Mouse (Mus musculus): Measurements from ENCODE around the gene Gpatch8.
A peak's percentile ranks its signal among the peaks of the same experiment; 100 is the strongest.

The Gpatch8 gene

DNA sequence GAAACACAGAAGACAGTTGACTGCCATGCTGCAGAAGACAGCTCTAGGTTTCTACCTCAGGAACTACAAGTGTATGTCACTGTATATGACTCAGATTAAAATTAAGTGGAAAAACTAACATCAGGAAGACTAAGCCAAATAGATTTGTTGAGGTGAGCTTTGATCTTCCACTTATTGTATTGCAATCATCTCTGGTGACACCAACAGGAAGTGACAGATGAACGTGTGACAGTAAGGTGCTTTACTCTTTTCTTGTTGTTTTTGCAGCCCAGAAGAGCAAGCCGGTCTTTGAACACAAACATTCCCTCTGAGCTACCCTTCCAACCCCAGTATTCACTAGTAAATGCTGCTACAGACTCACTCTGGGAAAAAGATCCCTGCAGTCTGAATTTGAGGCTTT lies 59.5 kb downstream of the Gpatch8 start:
- no peak for DNase-seq (ENCODE audit: low read depth, low spot score)

DNA sequence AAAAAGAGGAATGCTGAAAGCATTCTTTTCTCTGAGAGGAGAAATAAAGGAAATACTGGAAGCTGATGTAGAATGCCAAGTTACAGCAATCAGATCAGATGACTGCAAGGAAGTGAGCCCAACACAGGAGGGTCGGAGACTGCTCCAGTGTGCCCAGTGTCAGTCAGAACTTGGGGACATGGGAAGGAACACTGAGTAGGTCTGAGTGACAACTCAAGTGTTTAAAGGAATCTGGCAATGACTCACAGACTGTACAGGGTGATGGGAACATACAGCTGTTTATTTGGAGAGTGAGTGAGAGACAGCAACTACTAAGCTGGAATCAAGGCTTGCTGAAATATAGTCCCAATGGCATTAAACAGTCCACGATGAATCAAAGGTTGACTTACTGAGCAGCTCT lies 60.0 kb downstream of the Gpatch8 start:
- DNase-seq (ENCODE audit: low read depth, low spot score) = no peak

DNA sequence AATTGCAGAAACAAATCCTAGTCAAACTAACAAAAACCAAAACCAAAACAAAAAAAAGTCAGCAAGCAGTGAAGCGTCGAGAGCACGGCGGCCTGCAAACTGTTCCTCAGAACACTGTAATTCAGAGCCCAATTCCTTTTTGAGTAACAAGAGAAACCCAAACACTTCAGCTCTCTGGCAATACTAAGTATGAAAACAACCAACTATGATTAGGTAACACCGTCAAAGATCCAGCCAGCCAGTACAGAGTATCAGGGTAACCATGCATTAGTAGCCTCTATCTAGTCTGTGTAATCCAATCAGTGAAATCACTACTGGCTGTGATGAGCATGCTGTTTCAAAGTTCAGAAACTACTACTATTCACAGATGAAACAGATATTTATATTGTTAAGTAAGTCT lies 60.5 kb downstream of the Gpatch8 start:
- DNase-seq (ENCODE audit: low read depth, low spot score) = no peak

DNA sequence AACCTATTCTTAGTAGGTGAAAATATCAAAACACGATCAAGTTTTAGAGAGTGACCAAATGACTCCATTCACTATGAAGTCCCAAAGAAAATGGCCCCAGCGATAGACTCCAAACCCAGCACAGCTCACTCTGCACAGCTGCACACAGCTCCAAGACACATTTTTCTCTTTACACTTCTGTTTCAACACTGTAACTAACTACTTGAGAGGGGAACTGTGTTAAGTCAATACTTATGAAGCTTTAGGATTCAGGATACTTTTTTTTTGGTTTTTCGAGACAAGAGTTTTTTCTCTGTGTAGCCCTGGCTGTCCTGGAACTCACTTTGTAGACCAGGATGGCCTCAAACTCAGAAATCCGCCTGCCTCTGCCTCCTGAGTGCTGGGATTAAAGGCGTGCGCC lies 61.1 kb downstream of the Gpatch8 start:
- no peak for DNase-seq (ENCODE audit: low read depth, low spot score)

DNA sequence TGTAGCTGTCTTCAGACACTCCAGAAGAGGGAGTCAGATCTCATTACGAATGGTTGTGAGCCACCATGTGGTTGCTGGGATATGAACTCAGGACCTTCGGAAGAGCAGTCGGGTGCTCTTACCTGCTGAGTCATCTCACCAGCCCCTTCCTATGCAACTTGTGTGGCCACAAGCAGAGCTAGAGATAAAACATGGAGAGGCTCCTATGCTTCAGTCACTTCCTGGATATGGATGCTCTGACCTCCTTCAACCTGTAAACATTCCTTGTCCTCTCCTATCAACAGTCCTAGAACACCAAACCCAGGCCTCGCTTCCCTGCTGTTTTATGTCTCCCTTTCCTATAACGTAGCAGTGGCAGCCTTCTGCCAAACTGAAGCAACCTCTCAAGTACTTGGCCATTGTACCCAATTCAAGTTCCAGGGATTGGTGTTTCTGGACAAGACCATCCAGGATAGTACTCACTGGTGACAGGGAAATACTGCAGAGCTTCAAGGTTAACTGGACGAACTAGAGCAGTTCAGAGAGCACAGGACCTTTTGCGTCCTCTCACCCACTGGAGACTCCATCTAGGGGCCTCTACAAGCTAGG lies 62.0 kb downstream of the Gpatch8 start:
- no peak for DNase-seq (ENCODE audit: low read depth, low spot score)

DNA sequence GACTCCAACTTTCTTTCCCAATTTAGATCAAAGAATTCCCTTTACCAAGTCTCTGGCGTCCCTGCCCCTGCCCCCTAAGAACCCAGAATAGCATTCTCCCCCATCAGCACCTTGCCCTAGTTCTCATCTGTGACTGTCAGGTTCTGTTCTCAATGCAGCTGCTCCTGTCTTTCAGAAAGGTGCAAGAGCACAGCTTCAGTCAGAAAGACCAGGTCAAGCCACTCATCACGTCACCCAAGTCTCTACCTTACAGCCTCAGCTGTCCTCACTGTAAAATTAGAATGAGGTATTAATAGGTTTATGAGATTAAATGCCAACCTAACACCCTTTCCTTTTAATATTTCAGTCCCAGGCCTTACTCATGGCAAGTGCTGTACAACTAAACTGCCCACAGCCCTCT lies 63.0 kb downstream of the Gpatch8 start:
- peak; percentile 35 for DNase-seq (ENCODE audit: low read depth, low spot score)

GRCm38 (mm10) chr11:102487901-102488300 lies 68.3 kb downstream of the Gpatch8 start:
- DNase-seq (ENCODE audit: low read depth, low spot score) = no peak

- peak; percentile 93 for DNase-seq (ENCODE audit: low read depth, low spot score)
Observed at GRCm38 (mm10) chr11:102486733-102487386, 69.3 kb downstream of the Gpatch8 start.

DNA sequence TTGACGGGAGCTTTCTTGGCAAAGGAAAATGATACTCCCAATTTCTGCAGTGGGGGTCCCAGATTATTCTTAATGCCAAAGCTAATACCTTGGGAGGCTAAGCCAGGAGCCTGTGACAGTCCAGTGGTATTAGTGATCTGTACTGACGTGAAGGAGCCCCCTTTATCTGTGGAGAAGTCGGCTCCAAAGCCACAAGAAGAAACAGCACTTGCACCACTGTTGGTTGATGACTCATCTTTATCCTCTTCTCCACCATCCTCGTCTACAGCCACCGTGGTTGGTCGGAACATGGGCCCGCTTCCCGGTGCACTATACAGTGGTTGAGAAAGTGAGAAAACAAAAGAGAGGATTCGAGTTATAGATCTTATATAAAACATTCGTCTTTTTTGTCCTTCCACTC lies 74.4 kb downstream of the Gpatch8 start:
- DNase-seq (ENCODE audit: low read depth, low spot score) = peak; percentile 42

- DNase-seq (ENCODE audit: low read depth, low spot score) = peak; percentile 43
Observed at GRCm38 (mm10) chr11:102480897-102481296, 75.3 kb downstream of the Gpatch8 start.

GRCm38 (mm10) chr11:102480111-102480510 lies 76.1 kb downstream of the Gpatch8 start:
- DNase-seq (ENCODE audit: low read depth, low spot score) = no peak

- no peak for DNase-seq (ENCODE audit: low read depth, low spot score)
Observed at GRCm38 (mm10) chr11:102479581-102479980, 76.6 kb downstream of the Gpatch8 start.

DNA sequence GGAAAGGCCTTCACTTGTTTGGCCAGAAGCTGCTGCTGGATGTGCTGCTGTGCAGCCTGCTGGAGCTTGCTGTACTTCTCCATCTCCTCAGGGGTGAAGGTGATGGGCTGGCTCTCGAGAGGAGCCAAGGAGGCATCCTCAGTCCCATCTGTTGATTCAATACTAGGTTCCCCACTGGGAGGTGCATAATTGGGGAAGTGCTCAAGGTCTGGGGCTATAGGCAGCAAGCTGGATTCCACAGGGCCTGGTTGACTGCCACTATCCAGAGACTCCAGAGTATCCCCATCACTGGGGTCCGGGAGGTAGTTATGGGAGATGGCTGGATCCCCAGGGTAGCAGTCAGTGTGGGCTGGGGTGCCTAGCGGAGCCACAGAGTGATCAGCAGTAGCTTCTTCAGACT lies 77.5 kb downstream of the Gpatch8 start:
- DNase-seq (ENCODE audit: low read depth, low spot score) = no peak

- no peak for DNase-seq (ENCODE audit: low read depth, low spot score)
Observed at GRCm38 (mm10) chr11:102475027-102475426, 81.2 kb downstream of the Gpatch8 start.

DNA sequence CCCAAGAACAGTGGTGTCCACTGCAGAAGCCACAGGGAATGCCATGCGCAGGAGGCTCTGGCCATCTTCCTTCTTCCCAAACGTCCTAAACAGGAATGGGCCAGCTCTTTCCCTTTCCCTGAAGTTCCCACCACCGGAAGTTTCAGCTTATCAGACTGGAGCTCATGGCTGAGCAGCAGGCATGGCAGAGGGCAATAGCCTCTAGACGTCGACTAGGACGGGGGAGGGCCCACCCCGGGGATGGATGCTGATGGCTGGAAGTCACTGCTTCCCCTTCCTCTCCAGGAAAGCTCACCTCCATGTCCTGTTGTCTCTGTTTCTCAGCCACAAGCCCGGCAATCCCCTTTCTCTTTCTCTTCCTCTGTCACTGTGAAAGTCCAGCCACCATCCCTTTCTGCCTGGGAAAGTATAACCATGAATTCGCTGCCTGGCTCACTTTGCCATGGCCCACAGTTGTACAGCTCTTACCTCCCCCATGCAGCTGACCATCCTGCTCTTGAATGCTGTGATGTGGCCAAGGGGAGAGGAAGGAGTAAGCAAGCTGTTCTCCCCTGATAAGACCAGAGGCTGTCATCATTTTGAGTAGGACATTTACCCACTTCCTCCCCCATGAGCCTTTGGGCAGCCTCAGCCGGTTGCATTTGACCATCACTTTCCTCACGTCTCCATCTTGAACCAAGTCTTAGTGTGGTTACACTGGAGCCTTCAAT lies 86.4 kb downstream of the Gpatch8 start, which contains the start of gene Itga2b:
Gene Itga2b (minus strand): TSS at position 475 of the 710 bp plus-strand sequence.
- DNase-seq (ENCODE audit: low read depth, low spot score) = no peak

- DNase-seq (ENCODE audit: low read depth, low spot score) = peak; percentile 96
Observed at GRCm38 (mm10) chr11:102467041-102467631, 89.1 kb downstream of the Gpatch8 start.

- DNase-seq (ENCODE audit: low read depth, low spot score) = peak; percentile 93
Observed at GRCm38 (mm10) chr11:102465713-102466436, 90.3 kb downstream of the Gpatch8 start.

- no peak for DNase-seq (ENCODE audit: low read depth, low spot score)
Observed at GRCm38 (mm10) chr11:102464901-102465300, 91.3 kb downstream of the Gpatch8 start.

DNA sequence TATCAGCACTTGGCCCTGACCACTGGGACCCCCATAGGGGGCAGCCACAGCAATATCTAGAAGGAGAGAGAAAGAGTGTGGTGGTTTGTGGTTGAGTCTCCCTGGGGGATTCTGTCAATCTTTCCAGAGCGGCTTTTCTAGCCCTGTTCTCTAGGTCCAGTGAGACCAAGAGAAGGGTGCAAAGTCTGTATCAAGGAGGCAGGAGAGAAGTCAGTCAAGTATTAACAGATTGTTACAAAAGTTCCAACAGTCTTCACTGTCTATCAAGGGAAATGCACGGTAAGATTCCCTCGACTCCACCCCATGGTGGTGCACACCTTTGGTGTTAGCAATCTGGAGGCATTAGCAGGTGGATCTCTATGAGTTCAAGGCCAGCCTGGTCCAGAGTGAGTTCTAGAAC lies 94.4 kb downstream of the Gpatch8 start:
- no peak for DNase-seq (ENCODE audit: low read depth, low spot score)

GRCm38 (mm10) chr11:102460541-102460940 lies 95.7 kb downstream of the Gpatch8 start:
- DNase-seq (ENCODE audit: low read depth, low spot score) = no peak

DNA sequence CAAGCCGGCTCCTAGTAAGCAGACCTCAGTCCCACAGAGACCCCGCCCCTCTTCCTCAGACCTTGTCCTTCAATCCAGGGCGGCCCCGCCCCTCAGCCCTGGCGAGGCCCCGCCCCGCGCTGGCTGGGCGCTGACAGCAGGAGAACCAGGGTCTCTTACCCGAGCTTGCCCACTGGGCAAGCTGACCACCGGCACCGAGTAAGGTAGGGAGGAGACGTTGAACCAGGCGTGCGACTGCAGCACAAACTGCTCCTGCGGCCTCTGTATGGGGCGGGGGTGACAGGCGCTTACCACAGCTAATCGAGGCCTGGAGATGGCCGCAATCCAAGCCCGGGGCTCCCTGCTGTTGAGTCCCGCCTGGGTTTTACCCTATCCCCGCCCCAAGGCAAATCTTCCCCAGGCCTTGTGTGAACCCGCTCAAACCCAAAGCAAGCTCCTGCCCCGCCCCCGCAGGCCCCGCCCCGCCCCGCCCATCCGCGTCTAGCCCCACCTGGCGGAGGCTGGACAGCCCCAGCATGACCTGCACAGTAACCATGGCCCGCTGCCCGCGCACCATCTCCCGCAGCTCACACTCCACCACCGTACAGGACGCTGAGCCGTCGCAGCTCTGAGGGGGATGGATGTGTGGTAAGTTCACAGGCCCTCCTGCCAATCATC lies 100.3 kb downstream of the Gpatch8 start:
- DNase-seq (ENCODE audit: low read depth, low spot score) = peak; percentile 72
